Mouse (Mus musculus) ES-E14 (cell line): Measurements from ENCODE around the gene Gjd2. TPM values are rescaled to one million over a fixed set of nuclear protein-coding genes. Genes with fewer than 3 reads are reported as not detected.

Experiments
- DNase-seq: peaks from one replicate; pipeline ENCODE4 v3.0.0-alpha.2; 2013; ENCODE audit warnings: low read depth, low spot score
- H3K27ac ChIP-seq: 2 replicates; pipeline ENCODE4 v1.5.1; 2012; ENCODE audit warnings: low read depth, mild to moderate bottlenecking, low read length, moderate library complexity, mixed read lengths; ENCODE audit not compliant: poor library complexity, insufficient read depth, severe bottlenecking
- H3K36me3 ChIP-seq: 2 replicates; pipeline ENCODE4 v1.6.1; 2012; ENCODE audit warnings: mild to moderate bottlenecking, low read length, moderate library complexity, mixed read lengths; ENCODE audit not compliant: control insufficient read depth, poor library complexity, insufficient read depth, severe bottlenecking
- H3K4me1 ChIP-seq, 2 experiments: fragments of 150-350 bp in 1 of 2; sonication (generic) in 1 of 2; 2 replicates each; pipeline ENCODE4 v1.6.1; 2012; ENCODE audit warnings: low read length in 2 of 2, mild to moderate bottlenecking in 1 of 2, mixed read lengths in 1 of 2; ENCODE audit not compliant: control insufficient read depth in 2 of 2, insufficient read depth in 2 of 2, poor library complexity in 1 of 2
- H3K4me3 ChIP-seq, 2 experiments: fragments of 150-350 bp in 1 of 2; sonication (generic) in 1 of 2; 2 replicates each; pipeline ENCODE4 v1.5.1; 2012; ENCODE audit warnings: low read length in 2 of 2, low read depth in 1 of 2, mild to moderate bottlenecking in 1 of 2, mixed read lengths in 1 of 2; ENCODE audit not compliant: insufficient read depth in 1 of 2, poor library complexity in 1 of 2, severe bottlenecking in 1 of 2
- H3K9ac ChIP-seq: 2 replicates; pipeline ENCODE4 v1.6.1; 2012; ENCODE audit warnings: low read depth, mild to moderate bottlenecking, low read length, mixed read lengths; ENCODE audit not compliant: poor library complexity, insufficient read depth, severe bottlenecking
- H3K9me3 ChIP-seq: fragments of 150-350 bp; sonication (generic); 2 replicates; pipeline ENCODE4 v1.6.1; 2012; ENCODE audit warnings: low read depth, mild to moderate bottlenecking, low read length; ENCODE audit not compliant: control insufficient read depth, insufficient read depth
- CHD2 ChIP-seq: IDR thresholded peaks from 2 replicates; pipeline ENCODE4 v1.6.1; 2014; ENCODE audit warnings: mild to moderate bottlenecking, low read depth, low read length, inconsistent platforms
- HCFC1 ChIP-seq: IDR thresholded peaks from 2 replicates; pipeline ENCODE4 v1.6.1; 2012; ENCODE audit warnings: low read length, inconsistent platforms, borderline replicate concordance; ENCODE audit not compliant: insufficient read depth
- MAFK ChIP-seq: IDR thresholded peaks from 2 replicates; pipeline ENCODE4 v1.6.1; 2014; ENCODE audit warnings: mild to moderate bottlenecking, low read depth, low read length, inconsistent platforms; ENCODE audit not compliant: insufficient read depth
- ZC3H11A ChIP-seq: IDR thresholded peaks from 2 replicates; pipeline ENCODE4 v1.6.1; 2012; ENCODE audit warnings: low read depth, mild to moderate bottlenecking, inconsistent platforms, low read length, borderline replicate concordance
- ZNF384 ChIP-seq: IDR thresholded peaks from 2 replicates; pipeline ENCODE4 v1.6.1; 2012; ENCODE audit warnings: low read depth, low read length, inconsistent platforms
- in situ Hi-C, 2 experiments: fragments of 600-800 bp; cut with MboI; formaldehyde crosslinking; loops; one replicate each; pipeline ENCODE4 v1.15.1; 2025; ENCODE audit warnings: low sequenced_read_pairs in 2 of 2, inconsistent platforms in 1 of 2; ENCODE audit not compliant: unreplicated experiment in 2 of 2
- total RNA-seq: library from RNA; depleted of rRNA; stranded (reverse); fragments of 300-350 nt; gene quantifications from 2 replicates; pipeline ENCODE4 v1.2.3, GENCODE M21; 2012

Gjd2 gene
- total RNA-seq, 1 experiment: not detected

GRCm38 (mm10) chr2:113997484-113997883 lies 15.9 kb downstream of the Gjd2 start:
- no peaks in the 10 kb centered on the region for H3K36me3 ChIP-seq
- H3K9ac ChIP-seq: no peak overlapping the region
- H3K4me3 ChIP-seq: no peak overlapping the region
- H3K9me3 ChIP-seq: no peaks in the 10 kb centered on the region
- TF ChIP-seq ZNF384 (no peak), ZC3H11A (no peak), HCFC1 (no peak), MAFK (no peak), CHD2 (no peak)
- H3K27ac ChIP-seq: no peak overlapping the region
- no peaks in the 10 kb centered on the region for H3K4me1 ChIP-seq
- no peak for DNase-seq
- in situ Hi-C loops: no loop called here

- TF ChIP-seq CHD2 (no peak), MAFK (no peak), ZC3H11A (no peak), HCFC1 (no peak), ZNF384 (no peak)
- H3K36me3 ChIP-seq: no peaks in the 10 kb centered on the region
- H3K4me1 ChIP-seq: no peaks in the 10 kb centered on the region
- H3K4me3 ChIP-seq: no peak overlapping the region
- no peaks in the 10 kb centered on the region for H3K9me3 ChIP-seq
- H3K9ac ChIP-seq: no peak overlapping the region
- no peak overlapping the region for H3K27ac ChIP-seq
- in situ Hi-C loops: no loop called here
- no peak for DNase-seq
Observed at GRCm38 (mm10) chr2:113996930-113997329, 16.5 kb downstream of the Gjd2 start.

DNA sequence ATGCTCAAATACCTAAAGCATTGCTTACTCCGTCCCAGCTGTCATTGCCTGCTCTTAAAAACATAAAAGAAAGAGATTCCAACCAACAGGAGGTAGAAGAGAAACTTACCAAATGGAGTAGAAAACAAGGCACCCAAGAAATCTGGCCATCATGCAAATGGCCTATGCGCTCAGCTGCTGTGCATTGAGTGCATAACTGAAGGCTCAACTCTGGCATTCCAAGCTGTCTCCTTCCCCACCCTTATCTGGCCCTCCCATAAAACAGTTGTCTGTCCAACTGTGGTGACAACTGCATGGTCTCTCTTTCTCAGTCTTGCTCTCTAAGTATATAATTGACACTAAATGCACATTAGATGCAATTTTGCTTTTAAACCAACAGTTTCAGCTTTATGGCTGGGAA lies 28.5 kb downstream of the Gjd2 start:
- in situ Hi-C loops: no loop called here
- TF ChIP-seq CHD2: no peak
- TF ChIP-seq MAFK: no peak
- no peak for TF ChIP-seq ZNF384
- TF ChIP-seq ZC3H11A: no peak
- TF ChIP-seq HCFC1: no peak

GRCm38 (mm10) chr2:113980664-113981063 lies 32.8 kb downstream of the Gjd2 start:
- H3K27ac ChIP-seq: no peak overlapping the region
- no peak overlapping the region for H3K4me3 ChIP-seq
- TF ChIP-seq ZC3H11A (no peak), MAFK (no peak), ZNF384 (no peak), CHD2 (no peak), HCFC1 (no peak)
- no peak for DNase-seq
- H3K9ac ChIP-seq: no peak overlapping the region
- H3K9me3 ChIP-seq: no peaks in the 10 kb centered on the region
- H3K4me1 ChIP-seq: no peaks in the 10 kb centered on the region
- H3K36me3 ChIP-seq: no peaks in the 10 kb centered on the region
- in situ Hi-C loops: no loop called here

More for the DNA sequence above, 28.5 kb downstream of the Gjd2 start:
- no peak overlapping the region for H3K4me3 ChIP-seq
- DNase-seq: no peak
- H3K4me1 ChIP-seq: no peaks in the 10 kb centered on the region
- no peaks in the 10 kb centered on the region for H3K36me3 ChIP-seq
- no peak overlapping the region for H3K9ac ChIP-seq
- no peaks in the 10 kb centered on the region for H3K9me3 ChIP-seq
- H3K27ac ChIP-seq: no peak overlapping the region

- Histone ChIP-seq H3K9me3 (no peaks in the 10 kb centered on the region), H3K27ac (no peak overlapping the region), H3K9ac (no peak overlapping the region), H3K4me1 (no peaks in the 10 kb centered on the region), H3K36me3 (no peaks in the 10 kb centered on the region), H3K4me3 (no peak overlapping the region)
- in situ Hi-C loops: no loop called here
- no peak for DNase-seq
- no peak for TF ChIP-seq ZC3H11A
- no peak for TF ChIP-seq HCFC1
- no peak for TF ChIP-seq ZNF384
- no peak for TF ChIP-seq CHD2
- TF ChIP-seq MAFK: no peak
Observed at GRCm38 (mm10) chr2:113978151-113978771, 35.2 kb downstream of the Gjd2 start.
